Mouse (Mus musculus) brain, adult 2 months (tissue): ENCODE data around the gene Pygo1.

Source experiments
- DNase-seq: peaks from one replicate; pipeline ENCODE4 v3.0.0; 2011; ENCODE audit warnings: low read depth, low spot score

Gene Pygo1

GRCm38 (mm10) chr9:72925021-72925934, at the start of gene Pygo1:
Pygo1 (plus strand) TSS chr9:72925645.
- DNase-seq: peak; percentile 52

GRCm38 (mm10) chr9:72875878-72876277, 49.6 kb upstream of the Pygo1 start:
- no peak for DNase-seq

DNA sequence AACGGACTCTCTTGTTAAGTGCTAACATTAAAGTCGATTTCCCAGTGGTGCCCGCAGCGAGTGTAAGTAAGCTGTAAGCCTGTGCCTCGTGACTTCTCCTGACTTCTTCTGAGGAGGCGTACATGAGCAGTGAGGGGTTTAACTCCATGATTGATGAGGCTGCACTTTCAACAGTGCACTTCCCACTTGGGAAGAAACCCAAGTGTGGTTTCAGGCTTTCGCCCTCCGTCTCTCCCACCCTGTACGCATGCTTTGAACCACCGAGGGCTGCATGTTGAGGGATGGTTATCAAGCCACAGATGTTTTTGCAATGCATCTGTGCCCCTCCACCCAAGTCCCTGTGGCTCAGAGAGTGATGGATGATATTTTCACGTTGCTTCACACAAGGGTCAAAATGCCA, 47.5 kb upstream of the Pygo1 start:
- peak; percentile 17 for DNase-seq

DNA sequence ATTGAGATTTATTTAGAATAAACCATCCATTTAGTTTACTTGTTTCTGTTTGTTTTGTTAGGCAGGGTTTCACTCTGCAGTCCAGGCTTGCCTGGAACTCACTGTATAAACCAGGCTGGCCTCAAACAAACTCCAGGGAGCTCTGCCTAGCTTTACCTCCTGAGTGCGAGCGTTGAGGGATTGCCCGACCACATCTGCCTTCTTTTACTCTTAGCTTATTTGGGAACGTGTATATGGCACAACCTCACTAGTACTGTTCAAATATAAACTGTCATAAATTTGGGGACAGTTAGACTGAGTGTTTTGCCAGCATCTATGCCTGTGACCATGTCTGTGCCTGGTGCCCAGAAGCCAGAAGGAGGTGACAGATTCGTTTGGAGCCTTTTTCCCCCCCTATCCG, 46.8 kb upstream of the Pygo1 start:
- no peak for DNase-seq

DNA sequence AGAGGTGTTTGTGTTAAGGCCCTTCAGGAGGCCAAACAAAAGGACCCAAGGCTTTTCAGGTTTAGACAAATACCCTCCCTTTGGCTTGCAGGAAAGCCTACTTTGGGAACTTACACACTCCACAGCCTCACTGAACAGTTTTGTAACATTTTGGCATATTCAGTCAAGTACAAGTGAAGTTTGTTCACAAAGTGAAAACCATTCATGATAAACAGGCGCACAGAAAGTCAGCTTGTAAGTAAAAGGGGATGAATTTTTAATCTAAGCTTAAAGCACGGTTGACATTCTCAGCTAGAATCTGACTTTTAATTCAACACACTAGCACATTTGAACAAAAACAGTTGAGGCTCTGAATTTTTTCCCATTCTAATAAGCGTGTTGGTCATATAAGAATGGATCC, 45.8 kb upstream of the Pygo1 start:
- no peak for DNase-seq

- DNase-seq: no peak
These were observed 45.1 kb upstream of the Pygo1 start for GRCm38 (mm10) chr9:72880225-72880960.

DNA sequence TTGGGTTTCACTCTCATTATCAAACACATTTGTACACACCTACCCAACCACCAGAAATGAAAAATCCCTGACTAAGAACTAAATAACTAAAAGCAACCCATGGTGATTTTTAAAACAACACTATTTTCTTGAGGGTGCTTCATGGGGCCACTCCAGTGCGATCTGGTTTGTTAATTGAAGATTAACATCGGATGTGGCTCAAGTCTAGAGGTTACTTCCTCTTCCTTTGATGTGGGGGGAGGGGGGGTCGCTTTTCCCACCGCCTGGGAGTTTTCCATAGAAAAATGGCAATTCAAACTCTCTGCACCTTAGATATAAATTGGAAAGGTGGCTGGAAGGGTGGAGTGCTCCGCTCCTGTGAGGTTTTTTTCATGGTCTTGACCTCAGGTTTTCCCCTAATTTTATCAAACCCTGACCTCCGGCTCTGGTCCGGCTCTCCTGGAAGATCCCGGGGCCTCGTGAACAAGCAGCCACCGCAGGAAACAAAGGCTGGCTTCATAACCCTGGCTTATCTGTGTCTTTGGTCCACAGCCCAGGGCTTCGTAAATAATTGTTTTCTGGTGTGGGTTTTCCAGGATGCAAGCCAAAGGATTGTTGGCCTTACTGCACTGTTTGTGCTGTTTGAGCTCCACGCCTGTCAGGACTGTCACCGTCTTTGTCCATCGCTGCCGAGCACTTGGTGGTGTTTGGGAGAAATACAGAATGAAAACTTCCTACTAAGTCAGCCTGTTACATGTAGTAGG, 44.2 kb upstream of the Pygo1 start:
- DNase-seq: peak; percentile 93

GRCm38 (mm10) chr9:72883940-72884339, 41.5 kb upstream of the Pygo1 start:
- peak; percentile 77 for DNase-seq

- DNase-seq: peak; percentile 46
These were observed 35.7 kb upstream of the Pygo1 start for GRCm38 (mm10) chr9:72889777-72890176.

- no peak for DNase-seq
These were observed 34.9 kb upstream of the Pygo1 start for GRCm38 (mm10) chr9:72890499-72891085.

- DNase-seq: no peak
These were observed 32.7 kb upstream of the Pygo1 start for GRCm38 (mm10) chr9:72892761-72893160.

DNA sequence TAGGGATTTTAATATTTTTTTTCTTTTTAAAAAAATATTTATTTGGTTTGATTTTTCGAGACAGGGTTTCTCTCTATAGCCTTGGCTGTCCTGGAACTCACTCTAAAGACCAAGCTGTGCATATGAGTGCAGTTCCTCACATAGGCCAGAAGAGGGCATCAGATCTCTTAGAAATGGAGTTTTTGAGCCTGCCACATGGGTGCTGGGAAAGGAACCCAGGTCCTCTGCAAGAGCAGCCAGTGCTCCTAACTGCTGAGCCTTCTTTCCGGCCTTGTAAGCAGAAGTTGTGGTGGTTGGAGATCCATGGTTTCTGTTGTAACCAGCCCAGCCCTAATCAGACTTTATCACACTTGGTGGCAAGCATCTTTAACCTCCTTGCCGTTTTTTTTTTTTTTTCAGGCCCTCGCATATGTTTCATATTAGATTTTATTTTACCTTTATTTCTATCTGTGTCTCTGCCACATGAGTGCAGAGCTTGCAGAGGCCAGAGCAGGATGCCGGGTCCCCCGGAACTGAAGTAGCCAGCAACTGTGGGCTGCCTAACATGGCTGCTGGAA, 30.6 kb upstream of the Pygo1 start:
- no peak for DNase-seq

DNA sequence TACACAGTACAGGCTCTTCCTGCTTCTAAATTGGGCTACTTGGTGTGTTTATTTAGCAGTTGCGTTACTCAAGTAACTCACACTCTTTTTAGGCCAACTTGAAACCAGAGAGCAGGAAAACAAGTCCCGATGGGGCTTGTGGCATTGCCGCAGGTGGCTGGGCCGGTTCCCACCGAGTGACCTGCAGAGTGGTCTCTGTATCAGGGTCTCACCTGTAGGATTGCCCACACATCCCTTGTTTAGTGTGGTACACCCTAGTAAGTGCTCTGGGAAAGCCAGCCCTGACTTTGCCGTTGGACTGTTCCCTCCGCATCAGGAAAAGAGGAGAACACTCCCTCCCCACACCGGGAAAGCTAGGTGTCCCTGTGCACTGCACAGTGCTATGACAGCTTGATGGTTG, 23.4 kb upstream of the Pygo1 start:
- DNase-seq: no peak

DNA sequence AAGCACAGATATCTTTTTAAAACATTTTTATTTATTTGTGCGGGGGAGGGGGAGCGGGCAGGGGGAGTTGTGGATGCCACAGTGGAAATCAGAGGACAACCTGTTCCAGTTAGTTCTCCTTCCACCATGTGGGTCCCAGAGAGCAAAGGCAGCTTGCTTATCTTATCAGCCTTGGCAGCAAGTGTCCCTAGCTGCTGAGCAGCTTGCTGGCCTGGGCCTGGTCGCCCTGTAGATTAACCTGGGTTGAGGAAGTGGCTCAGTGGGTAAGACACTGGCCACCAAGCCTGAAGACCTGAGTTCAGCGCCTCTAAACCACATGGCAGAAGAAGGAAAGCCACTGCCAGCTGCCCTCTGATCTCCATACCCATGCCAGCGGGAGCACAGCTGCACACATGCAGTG, 22.8 kb upstream of the Pygo1 start:
- DNase-seq: no peak

- DNase-seq: peak; percentile 44
These were observed 18.7 kb upstream of the Pygo1 start for GRCm38 (mm10) chr9:72906693-72907103.

- no peak for DNase-seq
These were observed 14.1 kb upstream of the Pygo1 start for GRCm38 (mm10) chr9:72911381-72911780.

- no peak for DNase-seq
These were observed 11.9 kb upstream of the Pygo1 start for GRCm38 (mm10) chr9:72913551-72913950.

- no peak for DNase-seq
These were observed 9.7 kb upstream of the Pygo1 start for GRCm38 (mm10) chr9:72915728-72916127.

DNA sequence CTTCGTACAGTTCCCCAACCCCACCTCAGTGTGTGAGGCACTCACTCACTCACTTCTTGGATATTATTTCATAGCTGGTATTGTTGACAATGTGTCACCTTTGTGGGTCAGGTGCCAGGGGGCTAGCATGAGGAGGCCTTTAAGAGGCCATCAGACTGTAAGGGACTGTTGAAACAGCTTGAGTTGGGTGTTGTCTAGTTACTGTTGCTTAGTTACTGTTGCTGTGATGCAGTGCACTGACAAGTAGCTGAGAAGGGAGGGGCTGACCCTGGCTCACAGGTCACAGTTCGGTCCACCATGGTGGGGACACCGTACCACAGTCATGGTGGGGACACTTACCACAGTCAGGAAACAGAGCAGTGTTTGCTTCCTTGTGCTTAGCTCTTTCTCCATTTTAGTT, 2.4 kb upstream of the Pygo1 start:
- no peak for DNase-seq

DNA sequence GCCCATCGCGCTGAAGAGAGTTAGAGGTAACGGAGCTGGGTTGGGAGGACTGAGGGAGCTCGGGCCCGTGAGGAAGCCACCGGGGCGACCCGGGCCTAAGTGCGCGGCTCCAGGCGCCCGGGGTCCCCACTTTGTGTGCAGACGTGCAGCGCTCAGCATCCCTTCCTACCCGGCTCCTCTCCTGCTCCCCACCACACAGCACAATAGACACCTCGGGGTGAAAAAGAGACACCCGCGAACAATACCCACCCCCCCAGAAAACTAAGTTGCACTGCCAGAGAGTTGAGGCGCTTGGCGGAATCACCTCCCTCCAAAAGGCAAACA, 452 bp downstream of the Pygo1 start:
- DNase-seq: no peak

DNA sequence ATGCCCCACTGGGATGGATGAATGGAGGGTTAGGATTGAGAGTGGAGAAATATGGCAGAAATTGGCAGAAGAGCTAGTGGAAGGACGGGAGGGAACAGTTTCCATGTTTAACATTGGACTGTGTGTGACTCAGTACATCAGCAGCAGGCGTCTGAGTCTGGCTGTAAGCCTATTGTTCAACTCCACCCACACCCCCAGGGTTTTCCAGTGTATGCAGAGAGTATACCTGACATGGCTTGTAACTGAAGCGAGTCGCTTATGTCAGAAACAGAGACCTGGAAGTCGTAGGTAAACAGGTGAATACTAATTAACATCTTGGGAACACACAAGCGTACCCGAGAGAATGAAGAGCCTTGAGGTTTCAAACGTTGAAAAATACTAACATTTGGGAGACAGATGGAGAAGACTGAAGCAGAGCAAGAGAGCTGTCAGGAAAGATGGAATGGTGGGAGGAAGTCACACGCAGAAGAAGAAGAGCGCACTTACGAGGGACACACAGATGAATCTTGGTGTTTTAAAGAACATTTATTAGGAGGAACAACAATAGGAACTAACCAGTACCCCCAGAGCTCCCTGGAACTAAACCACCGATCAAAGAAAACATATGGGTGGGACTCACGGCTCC, 5.8 kb downstream of the Pygo1 start:
- peak; percentile 89 for DNase-seq
